Mouse (Mus musculus) MEL (cell line): ENCODE results near the gene Faim2. TPM values are rescaled to one million over a fixed set of nuclear protein-coding genes. Genes with fewer than 3 reads are reported as not detected.

Experiments
- DNase-seq: peaks from one replicate; pipeline ENCODE4 v3.0.0; 2011; ENCODE audit warnings: low read depth, low spot score
- H3K27ac ChIP-seq: 2 replicates; pipeline ENCODE4 v1.5.1; 2012; ENCODE audit warnings: low read depth, mild to moderate bottlenecking, control low read depth, low read length, moderate library complexity; ENCODE audit not compliant: control insufficient read depth
- H3K27me3 ChIP-seq, 2 experiments: fragments of 150-350 bp in 1 of 2; sonication (generic) in 1 of 2; 2 replicates each; pipeline ENCODE4 v1.6.1; 2012; ENCODE audit warnings: low read length in 2 of 2, mild to moderate bottlenecking in 2 of 2, improper control_type of control experiment in 1 of 2, moderate library complexity in 1 of 2; ENCODE audit not compliant: insufficient read depth in 2 of 2, control insufficient read depth in 1 of 2
- H3K36me3 ChIP-seq, 2 experiments: 2 replicates each; pipeline ENCODE4 v1.6.1; 2012 to 2014; ENCODE audit warnings: low read length in 2 of 2, improper control_type of control experiment in 1 of 2, inconsistent platforms in 1 of 2, mild to moderate bottlenecking in 1 of 2; ENCODE audit not compliant: insufficient read depth in 2 of 2, control insufficient read depth in 1 of 2
- H3K4me1 ChIP-seq, 2 experiments: fragments of 150-350 bp in 1 of 2; sonication (generic) in 1 of 2; 2 replicates each; pipeline ENCODE4 v1.6.1; 2012; ENCODE audit warnings: low read length in 2 of 2, improper control_type of control experiment in 1 of 2, mild to moderate bottlenecking in 1 of 2; ENCODE audit not compliant: insufficient read depth in 2 of 2, control insufficient read depth in 1 of 2
- H3K4me3 ChIP-seq, 2 experiments: fragments of 150-350 bp in 1 of 2; sonication (generic) in 1 of 2; 2 replicates each; pipeline ENCODE4 v1.5.1; 2012; ENCODE audit warnings: low read depth in 2 of 2, low read length in 2 of 2, mild to moderate bottlenecking in 2 of 2, moderate library complexity in 2 of 2, control low read depth in 1 of 2, improper control_type of control experiment in 1 of 2; ENCODE audit not compliant: control insufficient read depth in 1 of 2, insufficient read depth in 1 of 2
- H3K79me2 ChIP-seq: 2 replicates; pipeline ENCODE4 v1.6.1; 2012; ENCODE audit warnings: mild to moderate bottlenecking, low read length, moderate library complexity; ENCODE audit not compliant: control insufficient read depth, poor library complexity, insufficient read depth
- H3K9ac ChIP-seq: 2 replicates; pipeline ENCODE4 v1.6.1; 2012; ENCODE audit warnings: low read depth, mild to moderate bottlenecking, control low read depth, low read length, moderate library complexity; ENCODE audit not compliant: control insufficient read depth, poor library complexity, severe bottlenecking
- H3K9me3 ChIP-seq: fragments of 150-350 bp; sonication (generic); replicated peaks from 2 replicates; pipeline ENCODE4 v1.6.1; 2012; ENCODE audit warnings: mild to moderate bottlenecking, low read length, improper control_type of control experiment, moderate library complexity; ENCODE audit not compliant: insufficient read depth
- BHLHE40 ChIP-seq: IDR thresholded peaks from 2 replicates; pipeline ENCODE4 v1.6.1; 2012; ENCODE audit warnings: low read depth, mild to moderate bottlenecking, inconsistent platforms, low read length, improper control_type of control experiment, borderline replicate concordance
- CHD2 ChIP-seq: IDR thresholded peaks from 2 replicates; pipeline ENCODE4 v1.6.1; 2011; ENCODE audit warnings: low read length, improper control_type of control experiment
- GABPA ChIP-seq: IDR thresholded peaks from 2 replicates; pipeline ENCODE4 v1.6.1; 2012; ENCODE audit warnings: low read depth, mild to moderate bottlenecking, inconsistent platforms, low read length, improper control_type of control experiment, moderate library complexity
- HCFC1 ChIP-seq: IDR thresholded peaks from 2 replicates; pipeline ENCODE4 v1.6.1; 2012; ENCODE audit warnings: low read depth, mild to moderate bottlenecking, inconsistent platforms, low read length, improper control_type of control experiment, moderate library complexity
- MAX ChIP-seq: IDR thresholded peaks from 2 replicates; pipeline ENCODE4 v1.6.1; 2011; ENCODE audit warnings: low read length, improper control_type of control experiment
- MAZ ChIP-seq: IDR thresholded peaks from 2 replicates; pipeline ENCODE4 v1.6.1; 2012; ENCODE audit warnings: low read depth, mild to moderate bottlenecking, inconsistent platforms, low read length, improper control_type of control experiment
- MXI1 ChIP-seq: IDR thresholded peaks from 2 replicates; pipeline ENCODE4 v1.6.1; 2011; ENCODE audit warnings: mild to moderate bottlenecking, low read depth, low read length, improper control_type of control experiment
- POLR2A ChIP-seq, 2 experiments: IDR thresholded peaks; 2 replicates each; pipeline ENCODE4 v1.6.1; 2011 to 2012; ENCODE audit warnings: low read length in 2 of 2, mild to moderate bottlenecking in 2 of 2, control low read depth in 1 of 2, improper control_type of control experiment in 1 of 2, low read depth in 1 of 2, moderate library complexity in 1 of 2; ENCODE audit not compliant: control insufficient read depth in 1 of 2, insufficient read depth in 1 of 2, poor library complexity in 1 of 2
- POLR2AphosphoS2 ChIP-seq: IDR thresholded peaks from 2 replicates; pipeline ENCODE4 v1.6.1; 2011; ENCODE audit warnings: low read length, improper control_type of control experiment
- POLR2AphosphoS5 ChIP-seq: IDR thresholded peaks from 2 replicates; pipeline ENCODE4 v1.6.1; 2012; ENCODE audit warnings: low read depth, borderline replicate concordance, mild to moderate bottlenecking, inconsistent platforms, low read length, moderate library complexity, mixed read lengths
- RAD21 ChIP-seq: IDR thresholded peaks from 2 replicates; pipeline ENCODE4 v1.6.1; 2011; ENCODE audit warnings: mild to moderate bottlenecking, low read depth, low read length, improper control_type of control experiment
- RCOR1 ChIP-seq: IDR thresholded peaks from 2 replicates; pipeline ENCODE4 v1.6.1; 2012; ENCODE audit warnings: low read depth, mild to moderate bottlenecking, inconsistent platforms, low read length, improper control_type of control experiment
- SMC3 ChIP-seq: IDR thresholded peaks from 2 replicates; pipeline ENCODE4 v1.6.1; 2011; ENCODE audit warnings: low read depth, low read length, improper control_type of control experiment
- TBP ChIP-seq: IDR thresholded peaks from 2 replicates; pipeline ENCODE4 v1.8.0; 2011; ENCODE audit warnings: low read depth, low read length, improper control_type of control experiment
- TCF12 ChIP-seq: IDR thresholded peaks from 2 replicates; pipeline ENCODE4 v1.6.1; 2014; ENCODE audit warnings: low read depth, mild to moderate bottlenecking, inconsistent platforms, low read length, improper control_type of control experiment, moderate library complexity
- UBTF ChIP-seq: IDR thresholded peaks from 2 replicates; pipeline ENCODE4 v1.6.1; 2012; ENCODE audit warnings: low read depth, mild to moderate bottlenecking, inconsistent platforms, low read length, improper control_type of control experiment, moderate library complexity, borderline replicate concordance; ENCODE audit not compliant: insufficient read depth
- ZKSCAN1 ChIP-seq: IDR thresholded peaks from 2 replicates; pipeline ENCODE4 v1.6.1; 2012; ENCODE audit warnings: low read depth, mild to moderate bottlenecking, inconsistent platforms, low read length, improper control_type of control experiment, moderate library complexity
- ZNF384 ChIP-seq: IDR thresholded peaks from 2 replicates; pipeline ENCODE4 v1.6.1; 2012; ENCODE audit warnings: low read depth, mild to moderate bottlenecking, inconsistent platforms, low read length, improper control_type of control experiment
- polyA plus RNA-seq, 2 experiments: library from polyadenylated mRNA; stranded (reverse) in 1 of 2; unstranded in 1 of 2; fragments of >175 nt in 1 of 2; fragments of >200 nt in 1 of 2; gene quantifications; 2 replicates each; pipeline versions ENCODE4 v1.2.1 to v1.2.4; 2012; ENCODE audit warnings: low replicate concordance in 2 of 2, low read depth in 1 of 2; ENCODE audit not compliant: insufficient read length in 2 of 2, insufficient read depth in 1 of 2, missing spikeins in 1 of 2
- total RNA-seq: library from RNA; depleted of rRNA; stranded (reverse); fragments of 300-350 nt; gene quantifications from 2 replicates; pipeline ENCODE4 v1.2.3, GENCODE M21; 2012

The Faim2 gene
- total and polyA plus RNA-seq, 3 experiments: 0.06 to 0.08 TPM; not detected in 1

GRCm38 (mm10) chr15:99539891-99540290 lies 11.9 kb upstream of the Faim2 start:
- H3K27me3 ChIP-seq: peaks cover 38 to 56% of the 10 kb centered on the region in 2 experiments
- H3K79me2 ChIP-seq: no peaks in the 10 kb centered on the region
- TF ChIP-seq GABPA: no peak
- no peak for TF ChIP-seq RCOR1
- no peak for TF ChIP-seq MXI1
- no peak for TF ChIP-seq MAX
- TF ChIP-seq MAZ: no peak
- TF ChIP-seq ZKSCAN1: no peak
- no peak for TF ChIP-seq UBTF
- no peak for TF ChIP-seq BHLHE40
- no peak overlapping the region for H3K27ac ChIP-seq
- no peak overlapping the region for H3K9ac ChIP-seq
- H3K9me3 ChIP-seq: no peaks in the 10 kb centered on the region
- H3K4me1 ChIP-seq: no peaks in the 10 kb centered on the region
- no peak overlapping the region for H3K4me3 ChIP-seq
- no peaks in the 10 kb centered on the region for H3K36me3 ChIP-seq
- DNase-seq: no peak

- no peak for TF ChIP-seq POLR2AphosphoS2
- TF ChIP-seq ZKSCAN1: no peak
- TF ChIP-seq POLR2A (IDR thresholded peaks at IDR 0.05; ENCODE audit: control insufficient read depth in 1 of 2, insufficient read depth in 1 of 2, low read depth in 1 of 2, low read length in 2 of 2, poor library complexity in 1 of 2): no peak
- TF ChIP-seq SMC3: no peak
- TF ChIP-seq MAX: no peak
- TF ChIP-seq TCF12: no peak
- TF ChIP-seq POLR2AphosphoS5: no peak
- no peak for TF ChIP-seq RCOR1
- TF ChIP-seq TBP: no peak
- TF ChIP-seq CHD2: no peak
- TF ChIP-seq ZNF384: no peak
- TF ChIP-seq RAD21: no peak
- no peak for TF ChIP-seq HCFC1
- no peak overlapping the region for H3K27ac ChIP-seq
- no peaks in the 10 kb centered on the region for H3K9me3 ChIP-seq
- no peak overlapping the region for H3K4me3 ChIP-seq
- peaks cover 34 to 45% of the 10 kb centered on the region in 2 experiments for H3K27me3 ChIP-seq
- H3K79me2 ChIP-seq: no peaks in the 10 kb centered on the region
- DNase-seq: no peak
- H3K9ac ChIP-seq: no peak overlapping the region
- H3K4me1 ChIP-seq: no peaks in the 10 kb centered on the region
- H3K36me3 ChIP-seq: no peaks in the 10 kb centered on the region
These were observed 9.2 kb upstream of the Faim2 start for GRCm38 (mm10) chr15:99536889-99537862.
